Comparison of ENCODE assay signal across 19 mouse cellular contexts in genomic region chr14:121151837-121152236, GRCm38 (mm10).
A peak's percentile ranks its signal among the peaks of the same experiment; 100 is the strongest.
DNase-seq lines count a peak whose midpoint lies in the region; ATAC-seq and TF ChIP-seq lines count a peak whose summit lies in the region.
"Had no signal": no experiment of that assay in that cellular context is flagged by ENCODE, and none has a peak within 500 bp of the region (broad histone marks: within the 10 kb centered on the region; RNA-seq: fewer than 3 reads in every experiment).

No protein-coding gene starts in this region.

- H3K4me3 ChIP-seq in embryonic facial prominence, embryonic 12.5 days: no peak overlapping the region
- H3K4me3 ChIP-seq in embryonic facial prominence, embryonic 10.5 days: no peak overlapping the region
- no peak overlapping the region for H3K4me3 ChIP-seq in kidney, embryonic 14.5 days (ENCODE audit: low read length)
- H3K4me3 ChIP-seq in neural tube, embryonic 15.5 days (replicated peaks): no peak overlapping the region
- no peak overlapping the region for H3K4me3 ChIP-seq in olfactory bulb, adult 2 months (ENCODE audit: insufficient read depth, low read depth, low read length)
- H3K4me3 ChIP-seq: hindbrain, embryonic 10.5 days; liver, embryonic 12.5 days; midbrain, embryonic 15.5 days had no signal

- H3K9ac ChIP-seq in embryonic facial prominence, embryonic 12.5 days: no peak overlapping the region
- H3K9ac ChIP-seq in kidney, embryonic 14.5 days (ENCODE audit: low read depth, low read length): no peak overlapping the region
- no peak overlapping the region for H3K9ac ChIP-seq in neural tube, embryonic 15.5 days (replicated peaks)
- H3K9ac ChIP-seq: liver, embryonic 12.5 days; lung, embryonic 14.5 days; midbrain, embryonic 15.5 days had no signal

- peaks cover 42% of the 10 kb centered on the region for H3K4me1 ChIP-seq in embryonic facial prominence, embryonic 12.5 days
- H3K4me1 ChIP-seq in embryonic facial prominence, embryonic 10.5 days: peaks cover 65% of the 10 kb centered on the region
- peaks cover 22% of the 10 kb centered on the region for H3K4me1 ChIP-seq in kidney, embryonic 14.5 days (ENCODE audit: control insufficient read depth, insufficient read depth, low read length)
- H3K4me1 ChIP-seq in neural tube, embryonic 15.5 days: peaks cover 60% of the 10 kb centered on the region
- H3K4me1 ChIP-seq in olfactory bulb, adult 2 months (ENCODE audit: control insufficient read depth, insufficient read depth, low read length): peaks cover 11% of the 10 kb centered on the region

- 0 out of 2 replicates have a peak overlapping the region, but pooled peaks have one; percentile 43 for H3K27ac ChIP-seq in embryonic facial prominence, embryonic 12.5 days
- H3K27ac ChIP-seq in embryonic facial prominence, embryonic 10.5 days (replicated peaks): no peak overlapping the region
- H3K27ac ChIP-seq in kidney, embryonic 14.5 days (ENCODE audit: low read depth, low read length): no peak overlapping the region
- peak overlapping the region; percentile 45; the same call in 1 of the 2 replicates for H3K27ac ChIP-seq in neural tube, embryonic 15.5 days (replicated peaks)
- peak overlapping the region; percentile 41; the same call in 1 of the 2 replicates for H3K27ac ChIP-seq in olfactory bulb, adult 2 months (ENCODE audit: insufficient read depth, low read depth, low read length)
- H3K27ac ChIP-seq: liver, embryonic 12.5 days; midbrain, embryonic 15.5 days had no signal

- no peak overlapping the region for H3K4me2 ChIP-seq in embryonic facial prominence, embryonic 12.5 days (replicated peaks)
- H3K4me2 ChIP-seq in kidney, embryonic 14.5 days (replicated peaks; ENCODE audit: low read depth, low read length): no peak overlapping the region
- H3K4me2 ChIP-seq in neural tube, embryonic 15.5 days: no peak overlapping the region
- H3K4me2 ChIP-seq: liver, embryonic 12.5 days; lung, embryonic 14.5 days; midbrain, embryonic 15.5 days had no signal

- no peaks in the 10 kb centered on the region for H3K36me3 ChIP-seq in embryonic facial prominence, embryonic 12.5 days
- peaks cover 11% of the 10 kb centered on the region for H3K36me3 ChIP-seq in embryonic facial prominence, embryonic 10.5 days (replicated peaks)
- no peaks in the 10 kb centered on the region for H3K36me3 ChIP-seq in kidney, embryonic 14.5 days (ENCODE audit: control insufficient read depth, insufficient read depth, low read length)
- H3K36me3 ChIP-seq in neural tube, embryonic 15.5 days: no peaks in the 10 kb centered on the region
- H3K36me3 ChIP-seq: hindbrain, embryonic 10.5 days; liver, embryonic 12.5 days; midbrain, embryonic 15.5 days had no signal

- no peaks in the 10 kb centered on the region for H3K27me3 ChIP-seq in embryonic facial prominence, embryonic 12.5 days
- no peaks in the 10 kb centered on the region for H3K27me3 ChIP-seq in embryonic facial prominence, embryonic 10.5 days (replicated peaks; ENCODE audit: low read depth, poor library complexity, severe bottlenecking)
- H3K27me3 ChIP-seq in kidney, embryonic 14.5 days (ENCODE audit: control insufficient read depth, insufficient read depth, low read length): no peaks in the 10 kb centered on the region
- no peaks in the 10 kb centered on the region for H3K27me3 ChIP-seq in neural tube, embryonic 15.5 days (replicated peaks)
- H3K27me3 ChIP-seq: liver, embryonic 12.5 days; midbrain, embryonic 15.5 days had no signal

- TF ChIP-seq CTCF in olfactory bulb, adult 2 months (IDR thresholded peaks at IDR 0.05; ENCODE audit: insufficient read depth, low read depth, low read length): no peak

- no peak for TF ChIP-seq POLR2A in olfactory bulb, adult 2 months (IDR thresholded peaks at IDR 0.05; ENCODE audit: insufficient read depth, low read depth, low read length)

- 66% methylated on average over 10 of the region's 10 CpGs for WGBS in embryonic facial prominence, embryonic 12.5 days
- WGBS in embryonic facial prominence, embryonic 10.5 days: 81% methylated on average over 10 of the region's 10 CpGs
- 82% methylated on average over 10 of the region's 10 CpGs for WGBS in kidney, embryonic 14.5 days
- 79% methylated on average over 10 of the region's 10 CpGs for WGBS in neural tube, embryonic 15.5 days
- WGBS in olfactory bulb, adult 2 months: 66% methylated on average over 10 of the region's 10 CpGs

- DNase-seq in embryonic facial prominence, embryonic 10.5 days (ENCODE audit: low spot score): no peak
- DNase-seq in kidney, adult 8-10 months: peak; percentile 44 to 52
- DNase-seq in neural tube, embryonic 10.5 days (ENCODE audit: extremely low spot score, low spot score): no peak
- DNase-seq in thymus, postnatal 25 days: no peak
- DNase-seq: adrenal gland, adult 8-10 months; cerebellum, adult 18-20 months; gastrocnemius, postnatal 36 days; layer of hippocampus, postnatal 36 days; lung, embryonic 14.5 days; lung, postnatal 36 days; right cerebral cortex, postnatal 4 days; thymus, adult 2 months had no signal

- H3K9me3 ChIP-seq in embryonic facial prominence, embryonic 12.5 days: 0 out of 2 replicates have a peak, but pooled peaks cover 4% of the 10 kb centered on the region
- H3K9me3 ChIP-seq in embryonic facial prominence, embryonic 10.5 days: peaks cover 6% of the 10 kb centered on the region; the same call in 1 of the 2 replicates
- no peaks in the 10 kb centered on the region for H3K9me3 ChIP-seq in kidney, embryonic 14.5 days (ENCODE audit: control insufficient read depth, low read length)
- no peaks in the 10 kb centered on the region for H3K9me3 ChIP-seq in neural tube, embryonic 15.5 days (replicated peaks)
- H3K9me3 ChIP-seq: hindbrain, embryonic 10.5 days; midbrain, embryonic 15.5 days had no signal

- ATAC-seq in embryonic facial prominence, embryonic 12.5 days (ENCODE audit: insufficient number of reproducible peaks, insufficient read depth, low FRiP score, low TSS enrichment): no peak
- ATAC-seq in kidney, embryonic 14.5 days (ENCODE audit: low FRiP score, low TSS enrichment): no peak
- no peak for ATAC-seq in neural tube, embryonic 15.5 days (ENCODE audit: low FRiP score)
- ATAC-seq: liver, embryonic 12.5 days; midbrain, embryonic 15.5 days had no signal

Comparison
In these comparisons a context has a peak if more than half of its experiments do, and no peak if none do; other contexts are left out.
1. H3K27ac ChIP-seq: peak in embryonic facial prominence, embryonic 12.5 days (single experiment), neural tube, embryonic 15.5 days (single experiment) and olfactory bulb, adult 2 months (single experiment); none in embryonic facial prominence, embryonic 10.5 days (single experiment) and kidney, embryonic 14.5 days (single experiment).
2. DNase-seq: peak in kidney, adult 8-10 months (2 of 2); none in embryonic facial prominence, embryonic 10.5 days (single experiment), neural tube, embryonic 10.5 days (single experiment) and thymus, postnatal 25 days (single experiment).